Mouse (Mus musculus): ENCODE measurements around the gene Cluap1. TPM values are rescaled to one million over a fixed set of nuclear protein-coding genes. Genes with fewer than 3 reads are reported as not detected.

Cluap1 gene
- polyA plus RNA-seq (2017; shearing (Covaris generic)) = 10 to 100 TPM; 28.7 to 35.2 TPM

GRCm38 (mm10) chr16:3908537-3909111, at the start of gene Cluap1, which contains the start of gene 1700037C18Rik:
Gene Cluap1 (plus strand): TSS chr16:3908801.
Gene 1700037C18Rik (minus strand): TSS chr16:3908689.

GRCm38 (mm10) chr16:3872216-3873047, 36.2 kb upstream of the Cluap1 start, which contains the start of gene Naa60:
Gene Naa60 (plus strand): TSS chr16:3872375.

GRCm38 (mm10) chr16:3884201-3885064, 24.2 kb upstream of the Cluap1 start, which contains the start of the genes Zfp597 and Gm20695:
Gene Zfp597 (minus strand): TSS chr16:3884561.
Gene Gm20695 (plus strand): TSS chr16:3884648.

GRCm38 (mm10) chr16:3976251-3976671, 67.7 kb downstream of the Cluap1 start, which contains the start of gene Nlrc3:
Gene Nlrc3 (minus strand): TSS chr16:3976632.

Other genes with a start within 250 kb of the Cluap1 start
- under 1 TPM; 0.29 to 0.35 TPM for gene Mefv, start 190.7 kb upstream of the Cluap1 start, polyA plus RNA-seq (2017; shearing (Covaris generic))
- gene Zfp263, start 164.7 kb upstream of the Cluap1 start, polyA plus RNA-seq (2017; shearing (Covaris generic)) = 10 to 100 TPM; 49.4 to 86.0 TPM
- gene Olfr15, start 77.9 kb upstream of the Cluap1 start, polyA plus RNA-seq (2017; shearing (Covaris generic)) = under 1 TPM in 1 of 2 experiments, not detected in 1; 0.34 TPM
- gene Zfp174, start 61.5 kb upstream of the Cluap1 start, polyA plus RNA-seq (2017; shearing (Covaris generic)) = under 1 TPM; 0.26 to 0.76 TPM
- 100 to 1,000 TPM; 119 to 143 TPM for gene Naa60, start 36.4 kb upstream of the Cluap1 start, polyA plus RNA-seq (2017; shearing (Covaris generic))
- gene Zfp597, start 24.2 kb upstream of the Cluap1 start, polyA plus RNA-seq (2017; shearing (Covaris generic)) = 10 to 100 TPM; 13.1 TPM
- under 1 TPM; 0.52 to 0.99 TPM for gene Gm20695, start 24.2 kb upstream of the Cluap1 start, polyA plus RNA-seq (2017; shearing (Covaris generic))
- 10 to 100 TPM in 1 of 2 experiments, 1 to 10 TPM in 1; 7.5 to 13.9 TPM for gene 1700037C18Rik, start 112 bp upstream of the Cluap1 start, polyA plus RNA-seq (2017; shearing (Covaris generic))
- gene Nlrc3, start 67.8 kb downstream of the Cluap1 start, polyA plus RNA-seq (2017; shearing (Covaris generic)) = 10 to 100 TPM; 62.3 to 62.9 TPM
- 10 to 100 TPM; 23.3 to 28.5 TPM for gene Slx4, start 95.0 kb downstream of the Cluap1 start, polyA plus RNA-seq (2017; shearing (Covaris generic))
- 1 to 10 TPM; 3.0 to 3.9 TPM for gene Dnase1, start 128.1 kb downstream of the Cluap1 start, polyA plus RNA-seq (2017; shearing (Covaris generic))
- 10 to 100 TPM; 55.3 to 62.9 TPM for gene Trap1, start 169.0 kb downstream of the Cluap1 start, polyA plus RNA-seq (2017; shearing (Covaris generic))

Measured in activated CD4-positive, CD25-positive, alpha-beta regulatory T cell (primary cell).